8 mouse cellular contexts compared by ENCODE assay signal in the genomic region with DNA sequence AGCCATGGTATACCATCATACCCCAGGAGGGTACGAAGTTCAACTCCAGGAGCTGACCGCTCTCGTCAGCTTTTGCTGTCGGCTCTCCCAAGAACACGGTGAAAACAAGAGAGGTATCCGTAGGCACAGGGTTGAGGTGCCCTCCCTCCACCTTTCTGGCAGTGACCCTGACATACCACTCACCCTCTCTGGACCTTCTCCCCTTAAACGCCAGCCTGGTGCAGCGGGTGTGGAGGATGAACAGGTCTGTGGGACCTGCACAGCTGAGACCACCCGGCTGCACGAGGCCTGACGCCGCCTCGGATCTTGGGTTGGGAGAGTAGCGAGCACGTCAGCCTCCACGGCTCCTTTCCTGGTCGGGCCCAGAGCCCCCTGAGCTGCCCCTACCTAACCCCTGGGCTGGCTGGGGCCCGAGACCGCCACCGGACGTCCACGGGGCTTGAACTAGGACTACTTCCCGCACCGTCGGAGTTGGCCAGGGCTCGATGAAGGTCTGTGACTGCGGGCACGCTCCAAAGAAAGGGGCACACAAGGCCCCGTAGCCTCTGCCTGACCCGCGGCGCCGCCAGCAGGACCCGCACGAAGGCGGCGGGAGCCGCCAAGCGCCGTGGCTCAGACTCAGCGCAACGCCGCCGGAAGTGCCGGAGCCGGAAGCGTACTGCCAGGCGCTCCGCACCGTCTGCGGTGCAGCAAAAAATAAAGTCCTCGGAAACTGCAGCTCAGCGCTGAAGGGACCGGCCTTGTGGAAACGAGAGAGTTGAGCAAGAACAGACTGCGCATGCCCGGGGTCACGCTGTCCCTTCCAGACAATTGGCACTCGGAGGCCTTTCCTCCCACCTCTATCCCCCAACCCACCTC. TPM values are rescaled to one million over a fixed set of nuclear protein-coding genes. Genes with fewer than 3 reads are reported as not detected.
DNase-seq lines count a peak whose midpoint lies in the region; ATAC-seq lines count a peak whose summit lies in the region.

Gene Dus1l (minus strand): TSS at position 648 of the 858 bp plus-strand sequence.

- peak within 1 kb of the TSS; percentile 100 for H3K4me2 ChIP-seq in hindbrain, embryonic 12.5 days (replicated peaks)

- H3K9ac ChIP-seq in hindbrain, embryonic 12.5 days = peak within 1 kb of the TSS; percentile 90

- peak within 1 kb of the TSS; percentile 72 for H3K4me3 ChIP-seq in hindbrain, embryonic 12.5 days

- peaks cover 11% of the 10 kb centered on the region for H3K4me1 ChIP-seq in hindbrain, embryonic 12.5 days

- H3K36me3 ChIP-seq in hindbrain, embryonic 12.5 days = peaks cover 36% of the 10 kb centered on the region

- ATAC-seq in hindbrain, embryonic 12.5 days (ENCODE audit: low FRiP score) = peak; percentile 85

- H3K27me3 ChIP-seq in hindbrain, embryonic 12.5 days = no peaks in the 10 kb centered on the region

- H3K27ac ChIP-seq in hindbrain, embryonic 12.5 days = peak within 1 kb of the TSS; percentile 82

- WGBS in hindbrain, embryonic 12.5 days = 2% methylated on average over 58 of the region's 59 CpGs

- no peaks in the 10 kb centered on the region for H3K9me3 ChIP-seq in hindbrain, embryonic 12.5 days (replicated peaks)

- DNase-seq in Muller cell, postnatal 12 days (ENCODE audit: inconsistent ontology term) = peak; percentile 90
- peak; percentile 95 for DNase-seq in cerebellum, adult 9-11 months
- DNase-seq in frontal cortex, postnatal 10 days (ENCODE audit: low spot score in 2 of 2) = peak; percentile 92 to 96
- peak; percentile 98 to 99 for DNase-seq in layer of hippocampus, postnatal 14 days (ENCODE audit: low spot score in 2 of 2)
- peak; percentile 98 for DNase-seq in lung, postnatal 14 days
- peak; percentile 94 for DNase-seq in retina, adult 2 months (ENCODE audit: low read depth, low spot score)
- DNase-seq in thymus, postnatal 36 days = peak; percentile 95 to 99

RNA-seq across cellular contexts. Expression of gene Dus1l, which starts in this region (rescaled TPM):
- polyA plus RNA-seq in hindbrain, embryonic 12.5 days (2016; fragmentation: Nextera tagmentation; extraction: Ambion mirVana) = 54.5 and 60.0 TPM in 2 replicates
- total RNA-seq in layer of hippocampus, postnatal 14 days (2021) = 10 to 100 TPM; 40.1 to 45.5 TPM

Comparison
In these comparisons a context has a peak if more than half of its experiments do, and no peak if none do; other contexts are left out.
1. Peak in every context shown above with its lines: DNase-seq, ATAC-seq, H3K4me3 ChIP-seq and H3K27ac ChIP-seq.